Comparison of ENCODE assay signal across 12 mouse cellular contexts in the genomic region with DNA sequence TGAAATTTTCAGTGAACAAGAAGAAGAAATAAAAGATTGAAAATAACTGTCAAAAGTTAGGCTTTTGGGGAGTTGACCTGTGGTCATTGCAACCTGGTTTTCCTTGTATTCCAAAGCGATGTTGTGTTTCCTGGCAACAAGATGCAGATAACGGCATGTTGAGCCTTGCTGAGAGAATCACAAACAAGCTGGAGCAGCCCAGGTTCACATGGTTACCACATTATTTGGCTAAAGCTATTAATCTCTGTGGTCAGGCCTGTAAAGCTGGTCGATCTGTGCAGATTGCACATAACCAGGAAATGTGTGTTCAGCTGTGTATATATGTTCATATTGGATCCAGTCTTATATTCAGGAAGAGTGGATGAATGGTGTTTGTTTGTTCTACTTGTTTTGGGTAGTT. TPM values are rescaled to one million over a fixed set of nuclear protein-coding genes. Genes with fewer than 3 reads are reported as not detected.
DNase-seq lines count a peak whose midpoint lies in the region; ATAC-seq and TF ChIP-seq lines count a peak whose summit lies in the region.
"Had no signal": no experiment of that assay in that cellular context is flagged by ENCODE, and none has a peak within 500 bp of the region (broad histone marks: within the 10 kb centered on the region; RNA-seq: fewer than 3 reads in every experiment).

No protein-coding gene starts in this region.

- WGBS in forebrain, embryonic 16.5 days: 37% methylated on average over 3 of the region's 3 CpGs
- WGBS in forebrain, embryonic 15.5 days: 49% methylated on average over 3 of the region's 3 CpGs
- WGBS in lung, adult 2 months: 18% methylated on average over 3 of the region's 3 CpGs
- WGBS in neural tube, embryonic 15.5 days: 21% methylated on average over 3 of the region's 3 CpGs

- H3K27ac ChIP-seq in forebrain, embryonic 16.5 days (ENCODE audit: low read length): no peak overlapping the region
- H3K27ac ChIP-seq in forebrain, embryonic 15.5 days (replicated peaks): no peak overlapping the region
- no peak overlapping the region for H3K27ac ChIP-seq in neural tube, embryonic 15.5 days (replicated peaks)
- H3K27ac ChIP-seq: embryonic facial prominence, embryonic 15.5 days; heart, adult 2 months had no signal

- DNase-seq in lung, postnatal 36 days: peak; percentile 66
- no peak for DNase-seq in lung, adult 2 months
- DNase-seq in embryo, embryonic 10.5 days (ENCODE audit: low spot score): peak; percentile 54
- DNase-seq in ovary, postnatal 14 days (ENCODE audit: low spot score): no peak
- DNase-seq in thymus, postnatal 14 days: no peak
- DNase-seq: kidney, adult 2 months had no signal

- H3K9me3 ChIP-seq in forebrain, embryonic 16.5 days (ENCODE audit: control insufficient read depth, low read length): no peaks in the 10 kb centered on the region
- H3K9me3 ChIP-seq in forebrain, embryonic 15.5 days: no peaks in the 10 kb centered on the region
- no peaks in the 10 kb centered on the region for H3K9me3 ChIP-seq in neural tube, embryonic 15.5 days (replicated peaks)
- H3K9me3 ChIP-seq: embryonic facial prominence, embryonic 15.5 days had no signal

- H3K4me3 ChIP-seq in forebrain, embryonic 16.5 days (replicated peaks; ENCODE audit: low read length): no peak overlapping the region
- no peak overlapping the region for H3K4me3 ChIP-seq in forebrain, embryonic 15.5 days
- no peak overlapping the region for H3K4me3 ChIP-seq in lung, adult 2 months (replicated peaks; ENCODE audit: extremely low read depth, low read depth, low read length)
- H3K4me3 ChIP-seq in neural tube, embryonic 15.5 days (replicated peaks): no peak overlapping the region
- H3K4me3 ChIP-seq: embryonic facial prominence, embryonic 15.5 days; heart, adult 2 months had no signal

- TF ChIP-seq POLR2A in lung, adult 2 months (IDR thresholded peaks at IDR 0.05; ENCODE audit: borderline replicate concordance, extremely low read depth, low read depth, low read length): no peak

- H3K4me2 ChIP-seq in forebrain, embryonic 16.5 days (ENCODE audit: low read length): peak overlapping the region; percentile 26; the same call in 1 of the 2 replicates
- H3K4me2 ChIP-seq in forebrain, embryonic 15.5 days (replicated peaks): no peak overlapping the region
- H3K4me2 ChIP-seq in neural tube, embryonic 15.5 days: 0 out of 2 replicates have a peak overlapping the region, but pooled peaks have one; percentile 17
- H3K4me2 ChIP-seq: embryonic facial prominence, embryonic 15.5 days had no signal

- H3K27me3 ChIP-seq in forebrain, embryonic 16.5 days (replicated peaks; ENCODE audit: control insufficient read depth, insufficient read depth, low read length): no peaks in the 10 kb centered on the region
- no peaks in the 10 kb centered on the region for H3K27me3 ChIP-seq in forebrain, embryonic 15.5 days
- H3K27me3 ChIP-seq in neural tube, embryonic 15.5 days (replicated peaks): no peaks in the 10 kb centered on the region
- H3K27me3 ChIP-seq: embryonic facial prominence, embryonic 15.5 days had no signal

- H3K36me3 ChIP-seq in forebrain, embryonic 16.5 days (ENCODE audit: control insufficient read depth, insufficient read depth): no peaks in the 10 kb centered on the region; the same call in 1 of the 2 replicates
- H3K36me3 ChIP-seq in forebrain, embryonic 15.5 days: peaks cover 5% of the 10 kb centered on the region; the same call in 1 of the 2 replicates
- H3K36me3 ChIP-seq in neural tube, embryonic 15.5 days: no peaks in the 10 kb centered on the region

- no peak for TF ChIP-seq CTCF in lung, adult 2 months (IDR thresholded peaks at IDR 0.05; ENCODE audit: insufficient read depth, low read length)

- no peak for ATAC-seq in forebrain, embryonic 16.5 days
- no peak for ATAC-seq in forebrain, embryonic 15.5 days (replicated peaks)
- no peak for ATAC-seq in neural tube, embryonic 15.5 days (ENCODE audit: low FRiP score)
- ATAC-seq: activated CD4-positive, CD25-positive, alpha-beta regulatory T cell, adult 4 months had no signal

- peaks cover 5% of the 10 kb centered on the region for H3K4me1 ChIP-seq in forebrain, embryonic 16.5 days (replicated peaks; ENCODE audit: control insufficient read depth, insufficient read depth, low read length)
- peaks cover 35% of the 10 kb centered on the region for H3K4me1 ChIP-seq in forebrain, embryonic 15.5 days
- peaks cover 13% of the 10 kb centered on the region for H3K4me1 ChIP-seq in lung, adult 2 months (ENCODE audit: control insufficient read depth, insufficient read depth, low read length)
- peaks cover 19% of the 10 kb centered on the region for H3K4me1 ChIP-seq in neural tube, embryonic 15.5 days

- no peak overlapping the region for H3K9ac ChIP-seq in forebrain, embryonic 16.5 days (replicated peaks; ENCODE audit: low read depth, low read length)
- H3K9ac ChIP-seq in forebrain, embryonic 15.5 days (replicated peaks): no peak overlapping the region
- no peak overlapping the region for H3K9ac ChIP-seq in neural tube, embryonic 15.5 days (replicated peaks)
- H3K9ac ChIP-seq: embryonic facial prominence, embryonic 15.5 days had no signal

RNA-seq across cellular contexts. Expression of gene Tiparp, which starts 5.4 kb away (rescaled TPM):
- polyA plus RNA-seq in forebrain, embryonic 16.5 days (2015; fragmentation: Nextera tagmentation; extraction: Ambion mirVana): 33.9 and 41.4 TPM in 2 replicates
- polyA plus RNA-seq in forebrain, embryonic 15.5 days (2015; fragmentation: Nextera tagmentation; extraction: Ambion mirVana): 33.9 and 34.7 TPM in 2 replicates
- polyA plus RNA-seq in lung, adult 2 months (2012; rRNA removed): 4.7 and 5.7 TPM in 2 replicates
- polyA plus RNA-seq in neural tube, embryonic 15.5 days (2015; fragmentation: Nextera tagmentation; extraction: Ambion mirVana): 24.6 and 28.7 TPM in 2 replicates

Comparison
In these comparisons a context has a peak if more than half of its experiments do, and no peak if none do; other contexts are left out.
1. DNase-seq: peak in lung, postnatal 36 days (single experiment) and embryo, embryonic 10.5 days (single experiment); none in lung, adult 2 months (single experiment), ovary, postnatal 14 days (single experiment) and thymus, postnatal 14 days (single experiment).